Mouse (Mus musculus): ENCODE results near the gene Myom1.
A peak's percentile ranks its signal among the peaks of the same experiment; 100 is the strongest.

Myom1 gene

DNA sequence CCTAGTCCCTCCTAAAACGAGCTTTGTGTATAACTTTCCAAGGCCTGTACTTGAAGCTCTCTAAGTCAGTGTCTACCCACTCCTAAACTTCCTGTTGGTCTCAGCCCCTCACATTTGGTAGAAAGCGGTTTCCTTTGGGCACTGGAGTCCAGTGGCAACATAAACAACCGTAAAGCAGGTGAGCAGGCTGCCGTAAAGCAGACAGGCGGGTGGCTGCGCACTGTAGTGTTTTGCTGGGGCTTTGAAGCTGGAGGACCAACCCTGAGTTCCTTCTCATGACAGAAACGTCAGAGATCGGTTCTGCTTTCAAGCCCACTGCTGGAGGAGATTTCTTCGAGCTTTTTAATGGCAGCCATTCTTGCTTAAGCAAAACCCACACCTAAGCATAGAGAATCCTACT is 9.8 kb upstream of the Myom1 start:
- DNase-seq: no peak

- DNase-seq: no peak
Measured at GRCm38 (mm10) chr17:70993385-70993807, 9.0 kb upstream of the Myom1 start.

GRCm38 (mm10) chr17:70994671-70995070 is 7.8 kb upstream of the Myom1 start:
- no peak for DNase-seq

- no peak for DNase-seq
Measured at GRCm38 (mm10) chr17:70995551-70995950, 6.9 kb upstream of the Myom1 start.

GRCm38 (mm10) chr17:70997836-70998235 is 4.6 kb upstream of the Myom1 start:
- DNase-seq: no peak

DNA sequence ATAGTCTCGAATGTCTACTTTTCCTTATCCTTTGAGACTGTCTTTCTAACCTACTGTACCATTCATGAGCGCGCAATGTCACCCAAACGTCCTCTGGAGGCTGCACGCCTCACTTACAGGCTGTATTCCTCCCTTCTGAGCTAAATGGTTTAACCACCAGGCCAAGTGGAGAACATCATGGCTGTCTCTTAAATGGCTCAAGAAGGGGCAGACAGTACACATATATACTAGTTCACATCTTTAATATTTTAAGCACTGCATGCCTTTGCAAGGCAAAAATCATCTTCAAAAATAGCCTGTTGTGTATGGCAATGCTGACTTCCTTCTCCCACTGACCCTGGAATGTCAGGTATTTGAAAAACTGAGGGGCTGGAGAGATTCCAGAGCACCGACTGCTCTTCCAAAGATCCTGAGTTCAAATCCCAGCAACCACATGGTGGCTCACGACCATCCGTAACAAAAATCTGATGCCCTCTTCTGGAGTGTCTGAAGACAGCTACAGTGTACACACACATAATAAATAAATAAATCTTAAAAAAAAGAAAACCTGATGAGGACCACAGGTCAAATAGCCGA is 3.9 kb upstream of the Myom1 start:
- no peak for DNase-seq

- DNase-seq: no peak
Measured at GRCm38 (mm10) chr17:70999187-70999586, 3.2 kb upstream of the Myom1 start.

GRCm38 (mm10) chr17:71000255-71000654 is 2.2 kb upstream of the Myom1 start:
- no peak for DNase-seq

DNA sequence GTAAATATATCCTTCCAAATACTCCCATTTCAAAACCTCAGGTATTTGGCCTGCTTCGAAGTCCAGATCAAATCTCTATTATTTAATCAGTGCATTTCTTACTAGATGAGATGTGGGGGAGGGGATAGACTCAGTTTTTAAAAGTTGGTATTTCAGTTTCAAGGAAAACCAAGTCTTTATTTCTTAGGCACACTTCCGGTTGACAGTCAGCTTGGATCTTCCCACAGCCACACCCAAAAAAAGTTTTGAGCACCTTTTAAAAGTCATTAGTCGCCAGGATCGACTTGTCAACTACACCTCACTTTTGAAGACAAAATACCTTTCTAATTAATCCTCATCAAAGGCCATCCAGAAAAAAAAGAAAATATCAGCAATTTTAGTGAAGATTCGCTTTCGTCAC is 1.4 kb upstream of the Myom1 start:
- peak; percentile 42 for DNase-seq

GRCm38 (mm10) chr17:71001699-71002080 is 743 bp upstream of the Myom1 start:
- peak; percentile 50 for DNase-seq

- DNase-seq: no peak
Measured at GRCm38 (mm10) chr17:71002744-71003094, 286 bp downstream of the Myom1 start, which contains the start of gene Myl12a. Myl12a (minus strand) TSS chr17:71002878.

DNA sequence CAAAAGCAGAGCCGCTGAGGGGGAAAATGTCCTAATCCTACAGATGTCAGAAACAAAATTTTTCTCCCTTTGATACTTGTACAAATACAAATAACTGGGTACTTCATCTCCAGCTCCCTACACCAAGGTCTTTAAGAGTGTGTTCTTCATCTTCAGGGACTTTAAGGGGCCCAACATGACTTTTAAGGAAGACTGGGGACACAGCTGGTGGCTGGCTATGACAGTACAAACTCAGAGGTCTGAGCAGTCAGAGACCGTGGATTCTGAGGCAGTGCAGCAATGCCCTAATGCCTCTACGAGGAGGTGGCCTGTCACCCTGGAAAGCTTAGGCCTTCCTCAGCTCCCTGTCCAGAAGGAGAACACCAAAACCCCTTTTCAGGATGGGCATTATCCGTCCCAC is 679 bp downstream of the Myom1 start:
- no peak for DNase-seq

DNA sequence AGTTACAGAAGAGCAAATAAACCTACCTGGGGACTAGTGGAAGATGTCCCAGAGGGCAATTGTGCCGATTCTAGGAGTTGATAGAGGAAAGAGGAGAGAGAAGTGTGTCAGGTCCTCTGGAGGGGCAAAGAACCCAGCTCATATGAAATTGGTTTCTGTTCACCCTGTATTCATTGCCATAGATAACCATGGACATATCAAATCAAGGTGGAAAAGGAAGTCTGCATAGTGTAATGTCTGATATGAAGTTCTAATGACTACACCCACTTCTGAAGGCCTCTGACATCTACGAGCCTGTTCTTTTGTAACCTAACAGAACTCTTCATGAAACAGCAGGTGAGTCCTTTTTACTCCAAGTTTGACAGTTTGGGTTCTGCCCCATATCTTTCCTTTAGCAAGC is 1.3 kb downstream of the Myom1 start:
- no peak for DNase-seq

DNA sequence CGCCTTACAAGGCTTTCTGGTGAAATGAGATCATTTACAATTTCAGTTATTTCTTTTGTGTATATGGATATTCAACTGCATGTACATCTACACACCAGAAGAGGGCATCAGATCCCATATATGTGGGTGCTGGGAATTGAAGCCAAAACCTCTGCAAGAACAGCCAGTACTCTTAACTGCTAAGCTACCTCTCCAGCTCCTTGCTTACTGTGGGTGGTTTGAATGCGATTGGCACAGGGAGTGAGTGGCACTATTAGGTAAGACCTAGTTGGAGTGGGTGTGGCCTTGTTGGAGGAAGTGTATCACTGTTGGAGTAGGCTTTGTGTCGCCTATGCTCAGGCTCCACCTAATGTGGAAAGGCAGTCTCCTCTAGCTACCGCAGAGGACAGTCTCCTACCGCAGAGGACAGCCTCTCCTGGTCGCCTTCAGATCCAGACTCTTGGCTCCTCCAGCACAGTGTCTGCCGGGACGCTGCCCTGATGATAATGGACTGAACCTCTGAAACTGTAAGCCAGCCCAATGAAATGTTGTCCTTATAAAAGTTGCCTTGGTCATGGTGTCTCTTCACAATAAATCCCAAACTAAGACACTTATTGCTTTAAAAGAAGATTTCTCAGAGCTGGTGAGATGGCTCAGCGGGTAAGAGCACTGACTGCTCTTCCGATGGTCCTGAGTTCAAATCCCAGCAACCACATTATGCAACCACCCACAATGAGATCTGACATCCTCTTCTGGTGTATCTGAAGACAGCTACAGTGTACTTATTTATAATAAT is 1.9 kb downstream of the Myom1 start:
- DNase-seq: no peak

- DNase-seq: no peak
Measured at GRCm38 (mm10) chr17:71006976-71007375, 4.5 kb downstream of the Myom1 start.

- DNase-seq: no peak
Measured at GRCm38 (mm10) chr17:71008676-71009075, 6.2 kb downstream of the Myom1 start.

GRCm38 (mm10) chr17:71009751-71010150 is 7.3 kb downstream of the Myom1 start:
- no peak for DNase-seq

GRCm38 (mm10) chr17:71010646-71011242 is 8.3 kb downstream of the Myom1 start:
- DNase-seq: no peak

DNA sequence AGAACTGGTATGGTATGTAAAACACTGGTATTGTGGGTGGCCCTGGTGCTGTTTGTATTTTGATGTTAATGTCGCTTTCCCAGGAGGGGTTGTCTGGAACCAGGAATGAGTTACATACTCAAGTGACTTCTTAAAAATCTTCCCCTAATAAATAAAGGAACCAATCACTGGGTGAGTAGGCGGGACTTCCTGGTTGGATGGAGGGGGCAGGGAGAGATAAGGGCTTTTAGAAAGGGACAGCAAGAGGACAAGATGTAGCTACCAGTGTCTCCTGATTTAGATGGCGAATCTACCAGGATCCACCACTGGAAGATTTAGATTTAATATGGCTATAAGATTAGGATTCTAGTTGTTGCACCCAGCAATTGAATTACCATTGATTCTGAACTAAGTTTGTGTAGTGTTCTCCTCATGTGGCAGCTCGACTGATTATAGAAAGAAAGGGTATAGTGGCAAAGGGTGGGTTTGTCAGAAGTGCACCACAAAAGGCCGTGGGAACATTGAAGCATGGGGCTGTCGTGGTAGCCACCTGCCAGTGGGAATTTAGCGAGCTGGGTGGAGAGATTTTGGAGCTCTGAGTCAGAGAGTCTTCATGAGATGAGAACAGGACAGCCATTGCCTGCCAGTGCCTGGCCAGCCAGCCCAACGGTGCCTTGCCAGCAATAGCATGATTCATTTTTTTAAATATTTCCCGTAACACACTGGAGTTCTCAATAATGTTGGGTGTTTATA is 9.7 kb downstream of the Myom1 start:
- no peak for DNase-seq

DNA sequence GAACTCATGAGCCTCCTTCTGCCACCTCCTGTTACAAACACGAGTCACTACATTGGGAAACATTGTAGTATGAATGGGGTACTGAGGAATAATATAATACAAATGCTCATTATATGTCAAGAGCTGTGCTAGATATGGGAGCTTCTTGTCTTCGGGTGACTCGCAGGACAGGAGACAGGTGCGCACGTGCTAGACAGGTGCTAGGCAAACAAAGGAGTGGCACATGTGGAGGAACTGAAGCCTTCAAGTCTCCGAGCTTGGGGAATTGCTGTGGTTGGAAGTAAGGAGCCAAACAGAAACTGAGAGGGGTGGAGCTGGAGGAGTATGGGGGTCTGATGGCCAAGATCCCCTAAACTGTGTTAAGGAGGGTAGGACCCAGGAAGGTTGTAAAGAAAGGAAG is 10.7 kb downstream of the Myom1 start:
- no peak for DNase-seq

GRCm38 (mm10) chr17:71014911-71015310 is 12.5 kb downstream of the Myom1 start:
- peak; percentile 10 for DNase-seq

DNA sequence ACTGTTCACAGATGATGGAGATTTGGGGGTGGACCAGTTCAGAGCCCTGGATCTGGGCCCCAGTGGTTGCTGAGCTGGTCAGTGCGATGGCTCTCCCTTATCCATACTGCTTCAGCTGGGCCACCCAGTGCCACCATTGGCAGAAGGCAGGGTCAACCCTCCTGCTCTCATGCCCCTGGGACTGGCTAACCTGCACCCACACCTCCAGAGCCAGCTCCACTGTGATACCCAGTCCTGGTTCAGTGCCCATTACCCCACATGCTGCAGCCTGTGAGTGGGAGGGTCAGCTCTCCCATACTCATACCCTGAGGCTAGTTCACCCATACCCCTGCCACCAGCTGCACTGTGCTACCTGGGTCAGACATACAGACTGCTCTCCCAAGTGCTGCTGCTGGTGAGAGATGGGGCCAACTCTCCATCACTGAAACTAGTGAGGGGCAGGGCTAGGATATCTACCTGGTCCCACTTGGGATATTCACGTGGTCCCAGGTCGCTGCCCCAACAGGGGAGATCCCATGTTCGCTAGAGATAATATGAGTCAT is 15.1 kb downstream of the Myom1 start:
- no peak for DNase-seq

DNA sequence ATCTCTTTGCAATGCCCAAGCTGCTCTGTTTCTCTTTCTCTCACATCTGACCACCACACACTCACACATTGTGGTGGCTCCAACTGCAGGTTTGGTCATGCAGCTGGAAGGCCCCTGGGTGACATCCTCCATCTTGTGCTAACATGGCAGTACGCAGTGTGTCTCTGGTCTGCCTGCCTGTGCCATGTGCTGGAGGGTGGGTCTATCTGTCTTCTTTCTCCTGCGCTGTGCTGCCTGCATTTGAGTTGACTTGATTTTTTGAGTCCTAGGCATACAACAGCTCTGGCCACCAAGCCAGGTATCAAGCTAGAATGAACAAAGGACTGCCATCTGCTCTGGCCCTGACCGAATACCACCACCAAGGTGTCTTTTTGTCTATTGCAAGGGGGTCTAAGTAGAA is 15.7 kb downstream of the Myom1 start:
- DNase-seq: no peak

Data from cerebellum, adult 9-10 months (tissue).